Mouse (Mus musculus) E14TG2a.4 (cell line): ENCODE data around the gene Prss30.

Source experiments
- CTCF ChIP-seq: conservative IDR thresholded peaks from 2 replicates; pipeline ENCODE4 v1.5.1; 2014; ENCODE audit warnings: low read length
- NANOG ChIP-seq: IDR thresholded peaks from 2 replicates; pipeline ENCODE4 v1.6.1; 2014; ENCODE audit warnings: borderline replicate concordance, low read length, mixed read lengths
- POU5F1 ChIP-seq: IDR thresholded peaks from 2 replicates; pipeline ENCODE4 v1.6.1; 2014; ENCODE audit warnings: low read length, borderline replicate concordance

- TF ChIP-seq CTCF, result no peak
- TF ChIP-seq POU5F1, result no peak
- TF ChIP-seq NANOG, result no peak
These were observed 41.2 kb upstream of the Prss30 start for GRCm38 (mm10) chr17:24021375-24022199.
